Mouse (Mus musculus) myocyte (in vitro differentiated cells): ENCODE data around the gene Prkag2. TPM values are rescaled to one million over a fixed set of nuclear protein-coding genes. Genes with fewer than 3 reads are reported as not detected.
A peak's percentile ranks its signal among the peaks of the same experiment; 100 is the strongest.

Experiments used
- H3K27me3 ChIP-seq: one replicate; pipeline ENCODE4 v1.6.1; 2011; ENCODE audit not compliant: control insufficient read depth, insufficient read depth, insufficient read length
- H3K36me3 ChIP-seq: one replicate; pipeline ENCODE4 v1.6.1; 2011; ENCODE audit not compliant: control insufficient read depth, insufficient read depth
- H3K4me2 ChIP-seq: one replicate; pipeline ENCODE4 v1.6.1; 2011; ENCODE audit warnings: low read depth, control low read depth
- H3K4me3 ChIP-seq: one replicate; pipeline ENCODE4 v1.5.1; 2011; ENCODE audit warnings: mild to moderate bottlenecking, control low read depth, moderate library complexity
- H3K79me2 ChIP-seq: one replicate; pipeline ENCODE4 v1.6.1; 2011; ENCODE audit not compliant: control insufficient read depth, insufficient read depth
- H3ac ChIP-seq: one replicate; pipeline ENCODE4 v1.6.1; 2011; ENCODE audit not compliant: control insufficient read depth, insufficient read length
- CEBPB ChIP-seq: IDR thresholded peaks from 2 replicates; pipeline ENCODE4 v1.6.1; 2011; ENCODE audit warnings: mild to moderate bottlenecking, moderate library complexity; ENCODE audit not compliant: poor library complexity, insufficient read depth, severe bottlenecking
- E2F4 ChIP-seq: IDR thresholded peaks from one replicate; pipeline ENCODE4 v1.6.1; 2011; ENCODE audit warnings: mild to moderate bottlenecking, control low read depth, moderate library complexity; ENCODE audit not compliant: insufficient read depth
- MAX ChIP-seq: IDR thresholded peaks from one replicate; pipeline ENCODE4 v1.6.1; 2011; ENCODE audit warnings: low read depth, mild to moderate bottlenecking, control low read depth
- MYOD1 ChIP-seq, 3 experiments: IDR thresholded peaks; one replicate each; pipeline ENCODE4 v1.6.1; 2011; ENCODE audit warnings: control low read depth in 2 of 3, low read depth in 2 of 3, mild to moderate bottlenecking in 2 of 3, moderate library complexity in 1 of 3; ENCODE audit not compliant: insufficient read length in 2 of 3, control insufficient read depth in 1 of 3
- MYOG ChIP-seq, 3 experiments: IDR thresholded peaks; one replicate each; pipeline ENCODE4 v1.6.1; 2011; ENCODE audit warnings: control low read depth in 2 of 3, low read depth in 2 of 3, mild to moderate bottlenecking in 2 of 3; ENCODE audit not compliant: insufficient read length in 2 of 3, control insufficient read depth in 1 of 3, insufficient read depth in 1 of 3
- POLR2A ChIP-seq: IDR thresholded peaks from one replicate; pipeline ENCODE4 v1.6.1; 2011; ENCODE audit warnings: low read depth, mild to moderate bottlenecking, control low read depth, moderate library complexity; ENCODE audit not compliant: insufficient read length
- POLR2AphosphoS2 ChIP-seq: IDR thresholded peaks from one replicate; pipeline ENCODE4 v1.6.1; 2011; ENCODE audit warnings: low read depth, control low read depth; ENCODE audit not compliant: insufficient read length
- REST ChIP-seq: IDR thresholded peaks from one replicate; pipeline ENCODE4 v1.6.1; 2011; ENCODE audit warnings: mild to moderate bottlenecking, control low read depth, moderate library complexity; ENCODE audit not compliant: insufficient read depth, insufficient read length
- SRF ChIP-seq: IDR thresholded peaks from one replicate; pipeline ENCODE4 v1.6.1; 2011; ENCODE audit warnings: low read depth; ENCODE audit not compliant: control insufficient read depth, insufficient read length
- TCF12 ChIP-seq: IDR thresholded peaks from one replicate; pipeline ENCODE4 v1.6.1; 2011; ENCODE audit warnings: mild to moderate bottlenecking, control low read depth; ENCODE audit not compliant: poor library complexity, insufficient read depth, severe bottlenecking
- TCF3 ChIP-seq: IDR thresholded peaks from one replicate; pipeline ENCODE4 v1.6.1; 2011; ENCODE audit warnings: low read depth, control low read depth; ENCODE audit not compliant: insufficient read length
- USF1 ChIP-seq: IDR thresholded peaks from one replicate; pipeline ENCODE4 v1.6.1; 2011; ENCODE audit warnings: low read depth, mild to moderate bottlenecking, control low read depth, moderate library complexity
- polyA plus RNA-seq: library from polyadenylated mRNA; unstranded; fragments of >200 nt; fragmentation: generic; extraction: Trizol; gene quantifications from one replicate; pipeline ENCODE4 v1.2.1, GENCODE M21; 2012; ENCODE audit warnings: missing spikeins

The Prkag2 gene
- polyA plus RNA-seq, 1 experiment: 5.8 TPM

DNA sequence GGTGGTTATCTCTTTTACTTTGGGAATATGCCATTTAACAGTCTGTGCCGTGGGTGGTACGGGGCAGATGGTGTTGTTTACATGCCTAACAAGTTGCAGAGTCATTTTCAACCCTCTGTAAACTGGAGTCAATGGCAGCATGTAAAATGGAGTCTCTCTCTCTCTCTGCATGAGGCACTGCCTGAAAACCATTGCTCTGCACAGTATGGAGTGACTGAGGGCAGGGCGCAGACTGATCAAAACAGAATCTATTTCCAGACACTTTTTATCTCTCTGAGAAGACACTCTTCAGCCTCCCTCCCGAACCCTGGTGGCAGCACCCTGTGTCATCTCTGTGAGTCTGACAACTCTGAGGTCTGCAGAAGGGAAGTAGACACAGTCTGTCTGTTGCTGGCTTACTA is 69.0 kb downstream of the Prkag2 start:
- no peaks in the 10 kb centered on the region for H3K36me3 ChIP-seq
- H3K79me2 ChIP-seq: no peaks in the 10 kb centered on the region
- no peak overlapping the region for H3K4me2 ChIP-seq
- TF ChIP-seq TCF12 (no peak), POLR2AphosphoS2 (no peak), CEBPB (no peak), TCF3 (no peak), SRF (no peak), USF1 (no peak), E2F4 (no peak), POLR2A (no peak), MAX (no peak), MYOD1 (IDR thresholded peaks at IDR 0.05; ENCODE audit: control insufficient read depth in 1 of 3, insufficient read length in 2 of 3, low read depth in 2 of 3) (no peak)
- no peaks in the 10 kb centered on the region for H3K27me3 ChIP-seq
- H3ac ChIP-seq: no peak overlapping the region
- no peak overlapping the region for H3K4me3 ChIP-seq

DNA sequence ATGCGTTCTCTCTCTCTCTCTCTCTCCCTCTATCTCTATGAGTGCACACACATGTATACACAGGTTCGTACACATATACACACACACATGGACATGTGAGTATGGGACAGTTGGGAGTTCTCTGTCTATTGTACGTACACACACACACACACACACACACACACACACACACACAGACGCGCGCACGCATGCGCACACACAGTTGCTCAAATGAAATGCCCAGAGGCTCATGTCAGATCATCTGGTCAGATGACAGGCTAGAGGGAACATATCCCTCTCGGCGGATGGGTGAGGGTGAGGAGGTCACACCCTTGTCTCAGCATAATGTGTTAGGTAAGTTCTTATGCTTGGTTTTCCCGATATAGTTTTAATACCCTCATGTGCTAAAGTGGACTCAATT is 69.4 kb downstream of the Prkag2 start:
- Histone ChIP-seq H3ac (no peak overlapping the region), H3K79me2 (no peaks in the 10 kb centered on the region), H3K27me3 (no peaks in the 10 kb centered on the region), H3K36me3 (no peaks in the 10 kb centered on the region), H3K4me3 (no peak overlapping the region), H3K4me2 (no peak overlapping the region)
- no peak for TF ChIP-seq TCF12
- TF ChIP-seq SRF: no peak
- no peak for TF ChIP-seq E2F4
- TF ChIP-seq CEBPB: no peak
- no peak for TF ChIP-seq POLR2A
- no peak for TF ChIP-seq POLR2AphosphoS2
- TF ChIP-seq TCF3: no peak
- TF ChIP-seq MYOD1 (IDR thresholded peaks at IDR 0.05; ENCODE audit: control insufficient read depth in 1 of 3, insufficient read length in 2 of 3, low read depth in 2 of 3): no peak
- TF ChIP-seq REST: no peak
- TF ChIP-seq MYOG (IDR thresholded peaks at IDR 0.05; ENCODE audit: control insufficient read depth in 1 of 3, insufficient read depth in 1 of 3, insufficient read length in 2 of 3, low read depth in 2 of 3): no peak
- no peak for TF ChIP-seq MAX

DNA sequence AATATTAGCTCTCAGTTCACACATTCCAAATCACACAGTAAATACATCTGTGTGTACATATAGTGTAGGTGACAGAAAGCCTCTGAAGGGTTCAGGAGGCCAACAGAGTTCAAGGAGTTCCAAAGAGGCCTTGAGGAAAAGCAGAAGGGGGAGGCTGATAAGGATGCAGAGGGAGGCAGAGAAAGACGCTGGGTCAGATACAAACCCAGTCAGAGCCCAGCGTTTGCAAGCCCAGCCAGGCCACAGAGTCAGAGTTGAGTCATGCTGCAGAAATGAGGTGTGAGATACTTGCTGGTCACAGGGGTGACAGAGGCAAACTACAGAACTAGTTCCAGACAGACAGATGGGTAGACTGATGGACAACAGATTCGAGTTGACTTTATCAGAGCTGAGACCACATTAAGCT is 70.2 kb downstream of the Prkag2 start:
- no peak overlapping the region for H3ac ChIP-seq
- no peaks in the 10 kb centered on the region for H3K36me3 ChIP-seq
- H3K79me2 ChIP-seq: no peaks in the 10 kb centered on the region
- H3K27me3 ChIP-seq: no peaks in the 10 kb centered on the region
- no peak overlapping the region for H3K4me2 ChIP-seq
- no peak overlapping the region for H3K4me3 ChIP-seq
- TF ChIP-seq MAX (no peak), MYOG (IDR thresholded peaks at IDR 0.05; ENCODE audit: control insufficient read depth in 1 of 3, insufficient read depth in 1 of 3, insufficient read length in 2 of 3, low read depth in 2 of 3) (no peak), TCF12 (no peak), POLR2AphosphoS2 (no peak), MYOD1 (IDR thresholded peaks at IDR 0.05; ENCODE audit: control insufficient read depth in 1 of 3, insufficient read length in 2 of 3, low read depth in 2 of 3) (peak in 1 of 3 experiments; percentile 30)

DNA sequence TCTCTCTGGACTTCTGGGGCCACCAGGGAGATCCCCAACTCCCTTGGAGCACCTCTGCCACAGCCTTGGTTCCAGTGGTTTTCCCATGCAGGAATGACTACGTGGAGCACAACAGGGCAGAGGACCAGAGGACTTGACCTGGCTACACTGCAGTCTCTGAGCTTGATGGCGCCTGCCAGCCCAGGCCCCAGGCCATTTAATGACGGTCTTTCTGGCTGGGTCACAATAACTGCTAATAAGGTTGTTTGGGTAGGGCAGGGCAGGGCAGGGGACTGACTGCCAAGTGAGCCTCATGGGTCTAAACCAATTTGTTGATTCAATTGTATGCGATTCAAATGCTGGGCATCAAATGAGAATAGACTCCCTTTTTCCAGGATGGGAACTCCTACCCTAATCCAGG is 72.8 kb downstream of the Prkag2 start:
- no peak overlapping the region for H3K4me3 ChIP-seq
- H3K4me2 ChIP-seq: no peak overlapping the region
- H3K27me3 ChIP-seq: no peaks in the 10 kb centered on the region
- TF ChIP-seq TCF12 (no peak), REST (no peak), POLR2A (no peak), MYOD1 (IDR thresholded peaks at IDR 0.05; ENCODE audit: control insufficient read depth in 1 of 3, insufficient read length in 2 of 3, low read depth in 2 of 3) (no peak), CEBPB (no peak), SRF (no peak), TCF3 (no peak), MAX (no peak), USF1 (no peak)
- no peaks in the 10 kb centered on the region for H3K36me3 ChIP-seq
- no peak overlapping the region for H3ac ChIP-seq
- H3K79me2 ChIP-seq: no peaks in the 10 kb centered on the region

DNA sequence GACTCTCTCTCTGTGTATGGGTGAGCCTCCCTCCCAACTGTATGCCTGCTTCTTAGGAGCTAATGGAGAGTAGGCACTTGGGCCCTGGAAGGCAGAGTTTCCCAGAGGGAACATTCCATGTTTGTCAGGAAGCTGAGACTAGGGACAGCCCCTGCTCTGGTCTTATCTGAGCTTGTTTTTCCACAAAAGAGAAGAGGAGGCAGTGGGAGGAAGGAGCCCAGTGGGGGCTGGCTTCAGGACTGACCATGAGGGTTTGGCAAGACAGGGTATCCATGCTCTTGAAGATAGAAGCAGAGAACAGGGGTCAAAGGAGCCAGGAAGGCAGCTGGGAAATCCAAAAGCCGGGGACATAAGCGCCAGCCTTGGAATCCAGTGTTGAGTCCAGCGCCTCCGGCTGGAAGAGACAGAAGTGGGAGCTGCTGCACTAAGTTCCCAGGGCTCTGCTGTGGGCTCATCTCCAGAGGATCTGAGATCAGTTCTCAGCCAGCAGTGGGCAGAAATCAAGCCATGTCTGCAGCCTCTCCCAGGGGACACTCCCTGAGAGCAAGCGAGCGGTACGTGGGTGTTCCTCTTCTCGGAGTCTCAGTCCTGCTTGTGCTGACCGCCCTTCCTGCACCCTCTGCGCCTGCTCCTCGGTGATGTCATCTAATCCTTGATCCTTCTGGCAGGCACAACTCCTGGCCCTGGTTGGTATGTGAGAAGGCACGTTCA is 75.0 kb downstream of the Prkag2 start:
- H3K4me2 ChIP-seq: no peak overlapping the region
- no peaks in the 10 kb centered on the region for H3K79me2 ChIP-seq
- H3K27me3 ChIP-seq: no peaks in the 10 kb centered on the region
- no peak overlapping the region for H3K4me3 ChIP-seq
- H3K36me3 ChIP-seq: no peaks in the 10 kb centered on the region
- TF ChIP-seq TCF12 (no peak), MAX (no peak), E2F4 (no peak), REST (no peak), POLR2A (no peak), TCF3 (no peak), SRF (no peak), MYOG (IDR thresholded peaks at IDR 0.05; ENCODE audit: control insufficient read depth in 1 of 3, insufficient read depth in 1 of 3, insufficient read length in 2 of 3, low read depth in 2 of 3) (no peak), POLR2AphosphoS2 (no peak), MYOD1 (IDR thresholded peaks at IDR 0.05; ENCODE audit: control insufficient read depth in 1 of 3, insufficient read length in 2 of 3, low read depth in 2 of 3) (no peak), CEBPB (no peak), USF1 (no peak)
- no peak overlapping the region for H3ac ChIP-seq
